Mouse (Mus musculus) erythroblast, embryonic 14.5 days (primary cell): ENCODE measurements around the gene Zfp512b.

Experiments used
- GATA1 ChIP-seq: IDR thresholded peaks from 2 replicates; pipeline ENCODE4 v1.6.1; 2012; ENCODE audit warnings: low read length, inconsistent platforms, mixed read lengths
- TAL1 ChIP-seq: IDR thresholded peaks from 3 replicates; pipeline ENCODE4 v1.6.1; 2012; ENCODE audit warnings: low read length, inconsistent platforms, mixed read lengths

DNA sequence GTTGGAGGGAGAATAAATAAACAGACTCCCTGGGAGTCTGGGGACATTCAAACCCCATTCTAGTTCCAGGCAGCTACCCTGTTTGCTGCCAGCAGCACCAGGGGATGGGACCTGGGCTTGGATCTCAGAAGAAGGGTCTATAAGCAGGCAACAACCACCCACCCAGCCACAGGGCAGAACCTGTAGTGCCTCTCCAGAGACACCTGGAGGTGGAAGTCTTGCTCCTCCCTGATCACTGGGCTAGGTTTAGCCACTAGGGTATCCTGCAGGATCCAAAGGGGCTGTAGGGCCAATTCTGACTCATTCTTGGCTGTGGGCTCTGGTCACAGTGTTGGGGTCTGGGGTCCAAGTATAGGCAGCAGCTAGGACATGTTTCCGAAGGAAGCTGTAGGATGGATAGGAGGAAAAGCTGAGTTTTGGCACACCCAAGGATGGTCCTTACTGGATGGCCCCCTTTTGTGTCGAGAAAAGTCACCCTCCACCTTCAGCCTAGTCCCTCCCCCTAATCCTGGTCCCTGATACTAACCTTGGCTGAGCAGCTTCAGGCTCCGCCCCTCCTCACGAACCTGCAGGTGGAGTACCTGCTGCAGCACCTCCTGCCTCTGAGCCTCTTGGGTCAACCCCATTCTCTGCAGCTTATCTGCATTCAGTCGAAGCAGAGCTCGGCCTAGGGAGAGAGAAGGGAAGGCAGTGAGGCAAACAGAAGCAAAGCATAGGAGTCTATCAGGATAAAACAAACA lies 3.8 kb upstream of the Zfp512b start:
- no peak for TF ChIP-seq GATA1
- no peak for TF ChIP-seq TAL1
